Mouse (Mus musculus) testis, adult 2 months (tissue): ENCODE measurements around the gene Baz1a.

Experiments
- CTCF ChIP-seq: fragments of 200-500 bp; IDR thresholded peaks from 2 replicates; pipeline ENCODE4 v1.5.1; 2012; ENCODE audit warnings: low read depth, mild to moderate bottlenecking, inconsistent platforms, low read length, moderate library complexity; ENCODE audit not compliant: control insufficient read depth, insufficient read depth, insufficient replicate concordance
- POLR2A ChIP-seq: fragments of 200-500 bp; IDR thresholded peaks from 2 replicates; pipeline ENCODE4 v1.6.1; 2012; ENCODE audit warnings: low read depth, mild to moderate bottlenecking, inconsistent platforms, low read length, moderate library complexity; ENCODE audit not compliant: control insufficient read depth

DNA sequence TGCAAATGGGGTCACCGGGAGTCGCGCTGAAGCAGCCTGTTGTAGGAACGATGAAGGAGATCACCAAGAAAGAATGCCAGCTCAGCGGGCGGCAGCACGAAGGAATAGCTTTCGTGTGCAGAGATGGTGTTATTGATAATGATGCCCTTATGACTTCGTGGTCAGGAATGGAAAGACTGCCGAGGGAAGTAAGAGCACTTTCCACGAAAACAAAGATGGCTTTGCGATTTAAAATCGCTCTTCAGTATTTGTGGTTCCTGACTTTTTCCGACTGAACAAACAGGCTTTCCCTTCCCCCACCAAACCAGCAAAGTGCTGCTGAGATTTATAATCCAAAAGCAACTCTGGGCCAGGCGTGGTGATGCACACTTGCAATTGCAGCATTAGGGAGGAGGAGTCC is 26.9 kb upstream of the Baz1a start:
- TF ChIP-seq POLR2A (no peak), CTCF (no peak)
